Mouse (Mus musculus) heart, embryonic 14.5 days (tissue): Measurements from ENCODE around the gene Tmeff1. TPM values are rescaled to one million over a fixed set of nuclear protein-coding genes. Genes with fewer than 3 reads are reported as not detected.

Source experiments
- ATAC-seq: fragments of 200-750 bp; cut with Nextera tagmentation; 2 replicates; pipeline ENCODE4 v1.8.0; 2017; ENCODE audit warnings: low read depth, moderate TSS enrichment; ENCODE audit not compliant: insufficient number of reproducible peaks, insufficient read depth, low FRiP score
- H3K27ac ChIP-seq, 2 experiments: fragments of 200-500 bp in 1 of 2; fragments of 300-500 bp in 1 of 2; sonication (generic) in 1 of 2; replicated peaks in 1 of 2; 2 replicates each; pipeline ENCODE4 v1.5.1; 2012 to 2014; ENCODE audit warnings: low read depth in 2 of 2, low read length in 2 of 2, control low read depth in 1 of 2, mild to moderate bottlenecking in 1 of 2, mixed read lengths in 1 of 2; ENCODE audit not compliant: control insufficient read depth in 1 of 2, insufficient read depth in 1 of 2
- H3K27me3 ChIP-seq: fragments of 300-500 bp; sonication (generic); 2 replicates; pipeline ENCODE4 v1.6.1; 2014; ENCODE audit warnings: mild to moderate bottlenecking, low read length, control low read depth; ENCODE audit not compliant: control insufficient read depth, insufficient read depth
- H3K36me3 ChIP-seq: fragments of 300-500 bp; sonication (generic); 2 replicates; pipeline ENCODE4 v1.6.1; 2014; ENCODE audit warnings: mild to moderate bottlenecking, control low read depth, low read length, mixed read lengths; ENCODE audit not compliant: control insufficient read depth, insufficient read depth
- H3K4me1 ChIP-seq, 2 experiments: fragments of 200-500 bp in 1 of 2; fragments of 300-500 bp in 1 of 2; sonication (generic) in 1 of 2; 2 replicates each; pipeline ENCODE4 v1.6.1; 2012 to 2014; ENCODE audit warnings: low read length in 2 of 2, control low read depth in 1 of 2, mixed read lengths in 1 of 2; ENCODE audit not compliant: control insufficient read depth in 2 of 2, insufficient read depth in 2 of 2
- H3K4me2 ChIP-seq: fragments of 300-500 bp; sonication (generic); 2 replicates; pipeline ENCODE4 v1.6.1; 2014; ENCODE audit warnings: mild to moderate bottlenecking, low read length
- H3K4me3 ChIP-seq, 2 experiments: fragments of 200-500 bp in 1 of 2; fragments of 300-500 bp in 1 of 2; sonication (generic) in 1 of 2; 2 replicates each; pipeline ENCODE4 v1.5.1; 2012 to 2014; ENCODE audit warnings: low read length in 2 of 2, mild to moderate bottlenecking in 2 of 2, control low read depth in 1 of 2, low read depth in 1 of 2, moderate library complexity in 1 of 2; ENCODE audit not compliant: control insufficient read depth in 1 of 2, insufficient read depth in 1 of 2
- H3K9ac ChIP-seq: fragments of 300-500 bp; sonication (generic); 2 replicates; pipeline ENCODE4 v1.6.1; 2014; ENCODE audit warnings: mild to moderate bottlenecking, low read length
- H3K9me3 ChIP-seq: fragments of 300-500 bp; sonication (generic); 2 replicates; pipeline ENCODE4 v1.6.1; 2016; ENCODE audit warnings: low read length, control low read depth; ENCODE audit not compliant: control insufficient read depth
- WGBS: fragments of 180-500 bp; shearing (Covaris S2); extraction: QIAGEN DNeasy Blood & Tissue Kit; methylation state at CpG from one replicate; pipeline ENCODE4 v1.1.7; 2014; 5-methylcytosine and 5-hydroxymethylcytosine counted together
- polyA plus RNA-seq: library from polyadenylated mRNA; unstranded; fragments of >200 nt; fragmentation: Nextera tagmentation; extraction: Ambion mirVana; gene quantifications from 2 replicates; pipeline ENCODE4 v1.2.1, GENCODE M21; 2014

Gene Tmeff1
- polyA plus RNA-seq, 1 experiment from 2014 or later, result 41.8 TPM

GRCm38 (mm10) chr4:48664021-48664420, 79.0 kb downstream of the Tmeff1 start:
- no peak overlapping the region for H3K4me3 ChIP-seq
- H3K9me3 ChIP-seq, result no peaks in the 10 kb centered on the region
- H3K36me3 ChIP-seq, result peaks cover 35% of the 10 kb centered on the region
- H3K4me1 ChIP-seq, result peaks cover 8 to 18% of the 10 kb centered on the region in 2 experiments; a peak in 3 of 4 replicates
- H3K4me2 ChIP-seq, result peak overlapping the region; percentile 25; the same call in 1 of the 2 replicates
- H3K9ac ChIP-seq, result no peak overlapping the region
- WGBS, result 93% methylated on average over 6 of the region's 6 CpGs
- H3K27ac ChIP-seq, result no peak overlapping the region
- H3K27me3 ChIP-seq, result no peaks in the 10 kb centered on the region
- ATAC-seq, result no peak

GRCm38 (mm10) chr4:48667279-48667678, 82.3 kb downstream of the Tmeff1 start:
- WGBS, result 89% methylated on average over 6 of the region's 6 CpGs
- H3K4me3 ChIP-seq, result no peak overlapping the region
- no peaks in the 10 kb centered on the region for H3K9me3 ChIP-seq
- ATAC-seq, result no peak
- H3K4me1 ChIP-seq, result peaks cover 7 to 10% of the 10 kb centered on the region in 2 experiments; a peak in 3 of 4 replicates
- H3K36me3 ChIP-seq, result peaks cover 17% of the 10 kb centered on the region
- H3K27ac ChIP-seq, result no peak overlapping the region
- no peak overlapping the region for H3K4me2 ChIP-seq
- H3K27me3 ChIP-seq, result no peaks in the 10 kb centered on the region
- H3K9ac ChIP-seq, result no peak overlapping the region

GRCm38 (mm10) chr4:48672915-48673314, 87.9 kb downstream of the Tmeff1 start:
- no peaks in the 10 kb centered on the region for H3K9me3 ChIP-seq
- 80% methylated on average over 5 of the region's 5 CpGs for WGBS
- peaks cover 16% of the 10 kb centered on the region for H3K36me3 ChIP-seq
- H3K27me3 ChIP-seq, result no peaks in the 10 kb centered on the region
- no peak overlapping the region for H3K9ac ChIP-seq
- no peak overlapping the region for H3K4me2 ChIP-seq
- H3K4me1 ChIP-seq, result 0 out of 4 replicates have a peak, but pooled peaks cover 2% of the 10 kb centered on the region in 2 experiments
- no peak overlapping the region for H3K27ac ChIP-seq
- ATAC-seq, result no peak
- H3K4me3 ChIP-seq, result no peak overlapping the region

GRCm38 (mm10) chr4:48674412-48674811, 89.4 kb downstream of the Tmeff1 start:
- H3K9me3 ChIP-seq, result no peaks in the 10 kb centered on the region
- 93% methylated on average over 7 of the region's 7 CpGs for WGBS
- no peak overlapping the region for H3K9ac ChIP-seq
- H3K27me3 ChIP-seq, result no peaks in the 10 kb centered on the region
- ATAC-seq, result no peak
- peaks cover 16% of the 10 kb centered on the region for H3K36me3 ChIP-seq
- H3K4me3 ChIP-seq, result no peak overlapping the region
- H3K4me1 ChIP-seq, result no peaks in the 10 kb centered on the region
- no peak overlapping the region for H3K27ac ChIP-seq
- no peak overlapping the region for H3K4me2 ChIP-seq

GRCm38 (mm10) chr4:48676570-48677185, 91.7 kb downstream of the Tmeff1 start:
- H3K27ac ChIP-seq, result no peak overlapping the region
- H3K4me3 ChIP-seq, result no peak overlapping the region
- H3K36me3 ChIP-seq, result peaks cover 16% of the 10 kb centered on the region
- WGBS, result 89% methylated on average over 13 of the region's 13 CpGs
- ATAC-seq, result no peak
- no peaks in the 10 kb centered on the region for H3K9me3 ChIP-seq
- no peak overlapping the region for H3K9ac ChIP-seq
- H3K4me2 ChIP-seq, result no peak overlapping the region
- H3K4me1 ChIP-seq, result peaks cover 0 to 8% of the 10 kb centered on the region in 2 experiments; a peak in 1 of 4 replicates
- H3K27me3 ChIP-seq, result no peaks in the 10 kb centered on the region

- WGBS, result 92% methylated on average over 8 of the region's 8 CpGs
- Histone ChIP-seq H3K4me2 (no peak overlapping the region), H3K36me3 (peaks cover 11% of the 10 kb centered on the region), H3K9me3 (no peaks in the 10 kb centered on the region), H3K4me1 (peaks cover 0 to 8% of the 10 kb centered on the region in 2 experiments; a peak in 1 of 4 replicates), H3K9ac (no peak overlapping the region), H3K4me3 (no peak overlapping the region), H3K27me3 (no peaks in the 10 kb centered on the region), H3K27ac (no peak overlapping the region)
- no peak for ATAC-seq
Measured at GRCm38 (mm10) chr4:48677276-48677675, 92.3 kb downstream of the Tmeff1 start.

- H3K4me1 ChIP-seq, result peaks cover 0 to 8% of the 10 kb centered on the region in 2 experiments; a peak in 1 of 4 replicates
- H3K4me2 ChIP-seq, result no peak overlapping the region
- no peak overlapping the region for H3K4me3 ChIP-seq
- H3K36me3 ChIP-seq, result peaks cover 7% of the 10 kb centered on the region; the same call in 1 of the 2 replicates
- ATAC-seq, result no peak
- no peaks in the 10 kb centered on the region for H3K27me3 ChIP-seq
- WGBS, result 55% methylated on average over 2 of the region's 2 CpGs
- no peaks in the 10 kb centered on the region for H3K9me3 ChIP-seq
- H3K27ac ChIP-seq, result no peak overlapping the region
- H3K9ac ChIP-seq, result no peak overlapping the region
Measured at GRCm38 (mm10) chr4:48677812-48678211, 92.8 kb downstream of the Tmeff1 start.

GRCm38 (mm10) chr4:48678793-48679192, 93.8 kb downstream of the Tmeff1 start:
- H3K4me2 ChIP-seq, result no peak overlapping the region
- no peak overlapping the region for H3K9ac ChIP-seq
- H3K9me3 ChIP-seq, result no peaks in the 10 kb centered on the region
- no peak for ATAC-seq
- no peaks in the 10 kb centered on the region for H3K27me3 ChIP-seq
- 0 out of 2 replicates have a peak, but pooled peaks cover 3% of the 10 kb centered on the region for H3K36me3 ChIP-seq
- 94% methylated on average over 9 of the region's 9 CpGs for WGBS
- peaks cover 0 to 8% of the 10 kb centered on the region in 2 experiments; a peak in 1 of 4 replicates for H3K4me1 ChIP-seq
- no peak overlapping the region for H3K27ac ChIP-seq
- H3K4me3 ChIP-seq, result no peak overlapping the region
